Mouse (Mus musculus): ENCODE data around the gene Rgs17. TPM values are rescaled to one million over a fixed set of nuclear protein-coding genes. Genes with fewer than 3 reads are reported as not detected.
A peak's percentile ranks its signal among the peaks of the same experiment; 100 is the strongest.

Rgs17 gene
- total RNA-seq, 1 experiment from 2014 or later = 1.3 TPM

GRCm38 (mm10) chr10:5823740-5824491 is 98.3 kb downstream of the Rgs17 start, which contains the start of gene Mtrf1l:
TSS of gene Mtrf1l (minus strand) at chr10:5823910.
- DNase-seq = peak; percentile 96

- no peak for DNase-seq
Observed at GRCm38 (mm10) chr10:5823291-5823739, 98.9 kb downstream of the Rgs17 start.

DNA sequence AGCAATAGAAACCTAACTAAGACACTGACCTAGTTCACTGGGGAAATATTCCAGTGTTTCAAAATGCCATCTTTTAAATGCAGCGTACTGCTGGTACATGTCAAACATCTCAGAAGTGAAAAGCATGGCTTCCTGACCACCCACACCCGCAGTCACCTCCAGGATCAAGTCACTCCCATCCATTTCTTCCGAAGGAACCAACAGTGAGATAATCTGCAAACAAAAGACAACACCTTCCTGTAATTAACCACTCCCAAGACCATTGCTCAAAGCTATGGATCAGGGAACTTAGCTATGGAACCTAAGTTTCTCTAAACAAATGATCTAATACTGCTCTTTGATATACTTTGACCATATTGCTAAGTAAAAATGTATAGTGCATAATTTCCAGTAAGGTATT is 103.4 kb downstream of the Rgs17 start:
- DNase-seq = no peak

DNA sequence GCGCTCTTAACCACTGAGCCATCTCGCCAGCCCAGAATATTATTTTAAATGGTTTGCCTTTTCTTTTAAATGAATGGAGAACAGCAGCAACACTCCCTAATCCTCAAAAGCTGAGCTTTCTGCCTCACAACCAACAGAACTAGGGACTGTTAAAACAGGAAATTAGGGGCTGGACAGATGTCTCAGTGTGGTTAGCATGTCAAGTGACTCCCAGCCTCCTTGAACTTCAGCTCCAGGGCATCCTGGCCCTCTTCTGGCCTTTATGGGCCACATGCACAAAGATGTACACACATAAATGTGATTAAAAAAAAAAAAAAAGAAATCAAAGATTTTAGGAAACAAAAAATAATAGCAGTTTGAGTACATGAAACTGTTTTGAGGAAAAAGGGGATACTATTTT is 106.2 kb downstream of the Rgs17 start:
- DNase-seq = no peak

DNA sequence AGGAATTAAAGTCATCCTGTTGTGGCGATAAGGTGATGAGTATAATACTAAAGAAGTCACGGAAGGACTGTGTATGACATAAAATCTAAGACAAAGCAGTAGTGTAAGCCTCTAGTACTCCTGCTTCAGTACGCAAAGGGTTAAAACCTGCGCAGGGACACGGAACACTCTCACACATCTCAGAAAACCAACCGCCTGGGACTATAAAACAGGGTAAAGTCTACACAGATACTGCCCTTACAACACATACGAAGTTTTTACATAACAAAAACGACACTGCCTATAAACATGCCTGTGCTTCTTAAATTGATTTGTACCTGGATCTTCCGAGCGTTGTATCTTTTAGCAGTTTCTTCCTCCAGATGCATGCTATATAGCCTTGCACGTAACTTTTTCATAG is 108.5 kb downstream of the Rgs17 start:
- DNase-seq = no peak

- DNase-seq = no peak
Observed at GRCm38 (mm10) chr10:5807683-5808082, 114.5 kb downstream of the Rgs17 start.

GRCm38 (mm10) chr10:5806996-5807395 is 115.2 kb downstream of the Rgs17 start:
- no peak for DNase-seq

- DNase-seq = no peak
Observed at GRCm38 (mm10) chr10:5806416-5806815, 115.8 kb downstream of the Rgs17 start.

- DNase-seq = peak; percentile 97
Observed at GRCm38 (mm10) chr10:5805731-5806307, 116.4 kb downstream of the Rgs17 start.

DNA sequence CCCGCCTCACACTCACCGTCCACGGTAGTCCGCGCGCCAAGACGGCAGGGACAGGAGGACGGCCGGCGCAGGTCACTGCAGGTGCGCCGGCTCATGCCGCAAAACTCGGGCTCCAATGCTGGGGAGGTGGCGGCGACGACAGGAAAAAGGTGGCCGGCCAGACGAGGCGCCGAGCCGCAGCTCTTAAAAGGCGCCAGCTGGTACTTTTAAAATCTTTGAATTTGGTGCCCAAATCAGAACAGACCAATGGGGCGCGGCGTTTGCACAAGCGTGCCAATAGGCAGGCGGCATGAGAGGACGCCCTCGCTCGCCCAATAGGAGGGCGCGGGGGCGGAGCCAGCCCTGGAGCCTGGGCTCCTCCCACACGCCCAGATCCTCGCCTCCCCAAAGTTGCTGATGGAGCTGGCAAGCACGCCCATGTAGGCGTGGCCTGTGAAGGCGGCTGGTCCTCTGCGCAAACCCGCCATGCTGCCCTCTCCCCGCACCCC is 116.9 kb downstream of the Rgs17 start, which contains the start of gene Fbxo5:
Gene Fbxo5 (minus strand): TSS at position 358 of the 488 bp plus-strand sequence.
- peak; percentile 97 for DNase-seq

GRCm38 (mm10) chr10:5804691-5805156 is 117.5 kb downstream of the Rgs17 start:
- no peak for DNase-seq

- no peak for DNase-seq
Observed at GRCm38 (mm10) chr10:5803739-5804138, 118.5 kb downstream of the Rgs17 start.

DNA sequence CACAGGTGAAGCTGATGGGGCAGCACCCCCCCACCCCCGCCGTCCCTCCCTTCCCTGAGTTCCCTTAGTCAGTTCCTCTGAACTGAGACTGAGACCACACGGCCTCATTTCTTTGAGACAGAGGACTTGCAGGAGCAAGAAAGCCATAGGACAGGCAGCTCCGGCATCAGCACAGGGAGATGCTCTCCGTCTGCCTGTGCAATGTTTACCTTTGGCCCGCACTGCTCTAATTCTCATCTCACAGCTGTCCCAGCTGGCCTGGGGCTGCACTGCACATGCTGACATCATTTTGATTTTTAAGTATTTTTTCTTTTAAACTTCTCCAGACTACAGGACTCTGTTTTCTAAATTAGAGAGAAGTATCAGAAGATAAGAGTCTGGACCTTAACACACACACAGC is 119.3 kb downstream of the Rgs17 start:
- DNase-seq = no peak

- no peak for DNase-seq
Observed at GRCm38 (mm10) chr10:5800490-5800889, 121.7 kb downstream of the Rgs17 start.

- no peak for DNase-seq
Observed at GRCm38 (mm10) chr10:5798069-5798468, 124.1 kb downstream of the Rgs17 start.

- DNase-seq = peak; percentile 61
Observed at GRCm38 (mm10) chr10:5790657-5791056, 131.5 kb downstream of the Rgs17 start.

- peak; percentile 11 for DNase-seq
Observed at GRCm38 (mm10) chr10:5786923-5787322, 135.3 kb downstream of the Rgs17 start.

Other genes with a start within 250 kb of the Rgs17 start
- gene Fbxo5, start 116.8 kb downstream of the Rgs17 start, total RNA-seq (2021) = 5.4 and 5.7 TPM in 2 replicates
- gene Mtrf1l, start 98.5 kb downstream of the Rgs17 start, total RNA-seq (2021) = 12.3 and 13.3 TPM in 2 replicates